Mouse (Mus musculus): ENCODE data around the gene Cyp2t4.

The Cyp2t4 gene

DNA sequence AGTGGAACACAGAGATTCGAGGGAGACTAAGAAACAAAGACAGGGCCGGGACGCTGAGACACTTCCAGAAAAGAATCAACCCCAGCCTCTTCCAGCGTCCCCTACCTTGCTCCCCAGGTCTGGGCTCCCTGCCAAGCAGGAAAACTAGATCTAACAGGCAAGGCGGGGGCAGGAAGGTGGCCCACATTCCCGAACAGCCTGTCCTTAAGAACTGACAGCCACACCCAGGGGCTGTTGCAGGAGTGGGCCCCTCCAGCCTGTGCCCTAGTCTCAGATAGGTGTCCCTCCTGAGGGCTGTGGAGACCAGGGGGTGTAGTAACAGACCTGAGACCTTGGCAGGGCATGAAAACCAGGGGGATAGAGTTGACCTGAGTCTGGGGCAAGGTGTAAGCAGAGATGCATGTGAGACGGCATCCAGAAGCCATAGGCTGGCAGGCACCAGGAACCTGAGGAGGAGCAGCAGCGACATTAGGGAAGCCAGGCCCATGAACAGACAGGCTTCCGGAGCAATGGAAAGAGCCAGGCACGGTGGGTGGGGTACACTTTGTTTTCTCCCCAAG is at the start of gene Cyp2t4:
TSS of gene Cyp2t4 (plus strand) at position 510 of the 560 bp plus-strand sequence.
- DNase-seq = peak; percentile 33 to 36

DNA sequence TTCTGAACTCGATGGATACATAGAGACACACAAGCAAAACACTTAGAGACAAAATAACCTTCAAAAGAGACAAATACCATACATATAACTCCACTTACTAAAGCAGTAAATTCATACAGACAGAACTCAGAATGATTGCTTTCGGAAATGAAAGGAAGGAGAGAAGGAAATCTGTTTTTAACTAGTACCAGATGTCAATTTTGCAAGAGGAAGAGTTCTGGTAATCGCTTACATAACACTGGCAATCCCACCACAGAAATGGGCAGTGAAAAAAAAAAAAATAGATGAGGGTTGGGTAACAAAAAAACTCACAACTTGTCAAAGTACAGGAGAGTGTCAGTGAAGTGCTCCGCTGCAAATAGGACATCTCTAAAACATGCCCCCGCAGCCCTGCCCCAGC is 48.6 kb upstream of the Cyp2t4 start:
- no peak for DNase-seq

DNA sequence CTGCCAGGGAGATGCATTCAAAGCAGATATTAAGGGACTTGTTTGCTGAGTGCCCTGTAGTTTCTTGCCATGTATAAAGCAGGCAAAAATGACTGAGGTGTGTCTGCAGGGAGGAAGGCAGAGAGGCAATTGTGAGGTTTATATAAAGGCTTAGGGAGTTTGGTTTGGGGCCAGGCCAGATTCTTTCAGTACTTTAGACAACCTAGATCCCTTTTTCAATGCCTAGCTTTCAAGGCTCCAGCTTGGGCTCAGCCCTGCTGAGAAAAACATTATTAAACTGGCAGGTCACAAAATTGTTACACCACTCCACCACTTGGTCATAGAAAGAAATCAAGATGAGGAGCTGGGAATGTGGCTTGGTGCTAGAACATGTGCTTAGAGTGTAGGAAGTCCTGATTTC is 43.2 kb upstream of the Cyp2t4 start:
- no peak for DNase-seq

DNA sequence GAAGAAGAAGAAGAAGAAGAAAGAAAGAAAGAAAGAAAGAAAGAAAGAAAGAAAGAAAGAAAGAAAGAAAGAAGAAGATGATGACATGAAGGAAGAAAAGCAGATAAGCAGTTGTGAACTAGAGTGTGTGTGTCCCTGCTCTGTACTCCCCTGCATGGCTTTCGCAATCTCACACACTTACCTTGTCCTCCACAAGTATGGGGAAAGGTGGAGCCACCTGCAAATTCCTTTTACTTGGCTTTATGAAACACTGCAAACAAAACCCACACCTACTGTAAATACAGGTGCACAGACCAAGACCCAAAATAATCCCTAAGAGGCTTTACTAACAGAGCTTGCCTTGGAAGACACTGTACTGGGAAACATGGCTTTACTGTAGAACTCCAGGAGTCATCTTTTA is 42.5 kb upstream of the Cyp2t4 start:
- DNase-seq = no peak

DNA sequence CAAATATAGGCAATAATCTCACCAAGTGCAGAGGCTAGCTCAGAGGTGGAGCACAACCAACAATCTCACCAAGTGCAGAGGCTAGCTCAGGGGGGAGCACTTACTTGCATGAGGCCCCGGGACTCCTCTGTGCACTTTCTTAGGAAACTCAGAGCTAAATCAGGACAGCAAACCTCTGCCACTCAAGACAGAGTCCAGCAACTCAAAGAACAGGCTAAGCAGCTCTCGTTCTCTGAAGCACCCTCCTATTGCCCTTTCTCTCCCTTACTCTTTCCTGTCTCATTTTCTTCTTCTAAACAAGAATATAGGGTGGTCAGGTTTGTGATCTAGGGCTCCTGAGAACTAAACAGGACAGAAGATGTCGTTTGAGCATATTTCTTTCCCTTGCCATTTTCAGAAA is 41.5 kb upstream of the Cyp2t4 start:
- no peak for DNase-seq

DNA sequence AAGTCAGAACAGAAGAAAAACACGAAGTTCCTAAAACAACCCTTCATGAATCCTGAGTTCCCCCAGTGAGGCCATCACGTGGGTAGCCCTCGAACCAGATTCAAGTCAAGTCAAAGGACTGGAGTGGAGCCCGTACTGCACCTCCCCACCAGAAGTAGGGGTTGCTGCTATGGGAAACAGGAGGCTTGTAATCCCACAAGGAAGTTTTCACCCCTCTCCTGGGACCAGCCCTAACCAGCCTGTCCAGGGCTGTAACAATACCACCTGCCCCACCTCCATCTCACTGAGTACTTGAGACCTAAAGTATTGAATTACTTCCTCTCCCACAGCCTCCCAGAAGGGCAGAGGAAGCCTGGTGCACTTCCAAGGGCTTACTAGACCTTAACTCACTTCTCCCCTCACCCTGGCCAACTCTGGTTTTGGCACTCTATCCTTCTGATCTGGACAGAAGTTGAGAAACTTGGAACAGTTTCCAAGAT is 35.4 kb upstream of the Cyp2t4 start:
- no peak for DNase-seq

DNA sequence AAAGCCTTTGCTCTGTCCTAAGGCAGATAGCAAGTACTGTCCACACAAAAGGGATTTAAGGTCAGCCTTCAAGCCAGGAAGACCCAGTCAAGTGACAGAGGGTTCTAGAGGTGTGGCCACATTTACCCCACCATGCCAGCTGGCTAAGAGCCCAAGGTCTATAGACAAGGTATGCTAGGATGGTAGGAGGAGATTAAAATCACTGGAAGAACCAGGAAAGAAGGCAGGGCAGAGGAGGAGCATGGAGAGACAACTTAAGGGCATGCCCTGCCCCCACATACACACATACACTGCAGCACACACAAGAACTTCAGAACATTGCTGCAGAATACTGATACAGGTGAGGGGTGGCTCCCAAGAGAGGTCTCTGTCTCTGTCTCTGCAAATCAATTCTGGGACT is 33.8 kb upstream of the Cyp2t4 start, which contains the start of gene Cyp2f2:
TSS of gene Cyp2f2 (plus strand) at position 234 of the 400 bp plus-strand sequence.
- no peak for DNase-seq

DNA sequence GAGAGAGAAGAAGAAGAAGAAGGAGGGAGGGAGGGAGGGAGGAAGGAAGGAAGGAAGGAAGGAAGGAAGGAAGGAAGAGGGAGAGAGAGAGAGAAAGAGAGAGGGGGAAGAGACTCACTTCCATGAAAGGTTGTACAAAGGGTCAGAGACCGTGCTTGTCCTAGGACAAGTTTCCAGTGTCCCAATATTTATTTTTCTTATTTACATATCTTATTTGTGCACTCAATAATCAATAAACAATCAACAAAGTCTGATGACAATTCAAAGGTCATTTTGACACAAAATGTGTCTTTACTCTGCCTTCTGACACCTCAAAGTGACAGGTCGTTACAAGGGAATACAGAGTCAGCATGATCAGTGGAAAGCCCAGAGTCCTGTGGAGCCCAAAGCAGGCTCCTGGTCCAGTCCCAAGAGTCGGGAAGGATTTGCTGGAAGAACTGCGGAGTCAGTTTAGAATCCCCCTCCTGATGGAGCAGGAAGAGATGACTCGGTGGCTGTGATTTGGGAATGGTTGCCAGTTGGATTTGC is 29.1 kb upstream of the Cyp2t4 start:
- no peak for DNase-seq

DNA sequence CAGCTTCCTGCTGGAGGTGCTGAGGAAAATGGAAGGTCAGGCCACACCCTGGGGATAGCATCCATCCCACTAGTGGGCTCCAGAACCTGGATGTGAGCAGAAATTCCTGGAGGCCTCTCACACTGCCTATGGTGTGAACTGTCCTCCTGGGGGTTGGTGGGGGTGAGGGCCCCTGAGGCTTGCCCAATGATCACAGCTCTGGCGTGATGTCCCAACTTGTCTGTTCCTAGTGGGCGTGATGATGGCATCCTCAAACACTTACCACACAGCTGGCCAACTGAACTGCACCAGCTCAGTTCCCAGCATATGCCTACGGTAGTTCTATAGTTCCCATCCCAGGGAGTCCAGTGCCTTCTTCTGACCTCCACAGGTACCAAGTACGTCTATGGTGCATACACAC is 28.5 kb upstream of the Cyp2t4 start:
- DNase-seq = no peak

DNA sequence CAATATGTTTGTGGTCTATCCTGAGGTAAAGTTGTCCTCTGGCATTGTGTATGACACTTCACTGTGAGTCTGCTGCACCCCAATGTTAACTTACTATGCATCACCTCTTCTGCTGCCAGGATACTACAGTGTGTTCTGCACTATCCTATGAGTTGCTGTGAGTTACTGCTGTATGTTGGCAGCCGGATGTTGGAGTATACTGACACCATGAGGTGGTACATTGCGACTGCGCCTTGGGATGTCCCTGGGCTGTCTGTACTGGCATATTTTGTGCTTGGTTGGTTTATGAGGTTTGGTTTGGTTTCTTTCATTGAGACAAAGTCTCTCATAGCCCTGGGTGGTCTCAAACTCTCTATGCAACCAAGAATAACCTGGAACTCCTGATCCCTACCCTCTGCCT is 25.4 kb upstream of the Cyp2t4 start:
- no peak for DNase-seq

DNA sequence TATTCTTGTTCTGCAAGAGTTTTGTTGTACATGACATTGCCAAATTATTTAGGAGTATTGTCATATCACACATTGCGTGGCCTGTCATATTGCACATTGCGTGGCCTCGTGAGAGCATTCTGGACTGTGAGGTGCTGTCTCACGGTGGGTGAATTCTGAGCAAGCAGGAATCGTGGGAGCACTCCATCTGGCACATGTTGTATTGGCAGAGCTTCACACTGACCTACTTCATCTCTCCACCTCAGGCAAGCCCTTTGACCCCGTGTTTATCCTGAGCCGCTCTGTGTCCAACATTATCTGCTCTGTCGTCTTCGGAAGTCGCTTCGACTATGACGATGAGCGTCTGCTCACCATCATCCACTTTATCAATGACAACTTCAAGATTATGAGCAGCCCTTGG is 24.6 kb upstream of the Cyp2t4 start:
- no peak for DNase-seq

DNA sequence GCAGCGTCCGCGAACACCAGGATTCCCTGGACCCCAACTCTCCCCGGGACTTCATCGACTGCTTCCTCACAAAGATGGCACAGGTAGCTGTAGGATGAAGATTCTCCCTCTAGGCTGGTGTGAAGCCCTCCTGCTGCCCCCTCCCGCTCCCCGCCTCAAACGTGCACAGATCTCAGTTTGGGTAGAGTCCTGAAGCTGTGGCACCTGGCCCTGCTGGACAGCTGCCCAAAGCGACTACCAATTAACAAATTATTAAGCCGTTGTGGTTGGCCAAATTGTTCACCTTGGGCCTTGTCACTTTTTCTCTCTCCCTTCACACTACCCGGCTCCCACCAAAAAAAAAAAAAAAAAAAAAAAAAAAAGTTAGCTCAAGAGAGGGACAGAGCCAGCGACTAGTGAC is 23.7 kb upstream of the Cyp2t4 start:
- DNase-seq = no peak

DNA sequence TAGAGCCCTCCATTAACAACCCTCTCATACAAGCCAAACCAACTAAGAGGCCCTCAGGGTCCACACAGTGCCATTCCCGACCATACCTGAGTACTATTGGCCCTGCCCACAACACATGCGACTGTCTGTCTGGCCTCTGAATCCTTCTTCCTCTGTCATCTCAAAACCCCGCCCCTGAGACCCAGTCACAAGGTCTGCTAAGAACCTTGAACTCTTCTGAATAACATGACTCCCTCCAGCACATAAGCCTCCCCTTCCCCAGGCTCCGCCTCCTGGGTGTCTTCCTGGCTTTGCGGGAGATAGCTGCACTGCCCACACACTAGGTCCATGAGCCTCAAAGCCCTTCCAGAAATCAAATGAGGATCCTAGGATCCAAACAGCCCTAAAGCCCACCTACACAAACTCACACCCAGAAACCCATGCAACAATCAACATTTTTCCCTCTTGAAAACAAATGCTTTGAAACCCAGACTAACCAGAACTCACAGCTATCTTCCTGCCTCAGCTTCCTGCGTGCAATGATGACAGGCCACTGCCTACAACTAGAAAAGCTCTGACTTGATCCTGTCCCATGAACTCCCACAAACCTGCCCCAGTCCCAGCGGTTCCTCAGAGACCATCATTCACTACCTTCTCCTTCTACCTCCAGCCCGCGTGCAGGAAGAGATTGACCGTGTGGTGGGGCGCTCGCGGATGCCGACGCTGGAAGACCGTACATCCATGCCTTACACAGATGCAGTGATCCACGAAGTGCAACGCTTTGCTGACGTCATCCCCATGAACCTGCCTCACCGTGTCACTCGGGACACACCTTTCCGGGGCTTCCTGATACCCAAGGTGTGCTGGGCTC is 22.8 kb upstream of the Cyp2t4 start:
- no peak for DNase-seq

DNA sequence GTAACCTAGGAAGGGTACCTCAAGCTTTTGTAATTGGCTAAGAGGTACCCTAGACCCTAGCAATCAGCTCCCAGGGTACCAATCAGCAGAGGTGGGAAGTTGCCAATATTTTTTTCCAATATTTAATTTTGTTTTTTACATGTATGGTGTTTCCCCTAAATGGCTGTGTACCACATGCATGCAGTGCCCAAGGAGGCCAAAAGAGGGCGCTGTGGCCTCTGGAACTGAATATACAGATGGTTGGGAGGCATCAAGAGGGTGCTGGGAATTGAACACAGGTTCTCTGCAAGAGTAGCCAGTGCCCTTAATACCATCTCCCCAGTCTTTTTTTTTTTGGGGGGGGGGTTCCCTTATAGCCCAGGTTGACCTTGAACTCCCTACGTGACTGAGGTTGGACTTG is 22.1 kb upstream of the Cyp2t4 start:
- DNase-seq = no peak

DNA sequence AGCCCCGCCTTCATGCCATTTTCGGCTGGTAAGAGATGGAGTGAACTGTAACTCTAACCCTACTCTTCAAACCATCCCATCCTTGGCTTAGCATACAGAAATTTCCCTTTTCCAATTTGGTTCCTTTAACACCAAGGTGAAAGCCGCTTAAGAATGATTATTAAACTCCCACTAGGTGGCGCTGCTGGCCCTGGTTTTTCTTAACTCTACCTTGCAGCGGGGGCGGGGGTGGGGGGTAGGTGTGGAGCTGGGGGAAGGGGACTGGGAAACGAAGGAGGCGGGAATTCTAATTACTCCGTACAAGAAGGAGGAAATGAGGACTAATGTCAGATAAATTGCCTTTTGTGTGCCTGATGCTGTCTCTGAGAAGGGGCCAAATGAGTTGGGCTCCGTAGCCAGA is 20.9 kb upstream of the Cyp2t4 start:
- DNase-seq = peak; percentile 62 to 70

DNA sequence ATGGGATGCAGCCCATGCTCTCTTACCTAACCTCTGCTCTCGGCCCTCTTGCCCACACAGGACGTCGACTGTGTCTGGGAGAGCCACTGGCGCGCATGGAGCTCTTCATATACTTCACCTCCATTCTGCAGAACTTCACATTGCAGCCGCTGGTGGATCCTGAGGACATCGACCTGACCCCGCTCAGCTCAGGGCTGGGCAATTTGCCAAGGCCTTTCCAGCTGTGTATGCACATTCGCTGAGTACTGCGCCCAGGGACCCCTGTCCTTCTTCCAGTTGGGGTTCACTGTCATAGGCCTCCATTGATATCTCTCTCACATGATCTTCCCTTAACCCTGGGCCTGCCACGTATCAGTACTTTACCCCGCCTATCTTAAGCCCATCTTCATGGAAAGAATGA is 20.4 kb upstream of the Cyp2t4 start:
- DNase-seq = no peak

DNA sequence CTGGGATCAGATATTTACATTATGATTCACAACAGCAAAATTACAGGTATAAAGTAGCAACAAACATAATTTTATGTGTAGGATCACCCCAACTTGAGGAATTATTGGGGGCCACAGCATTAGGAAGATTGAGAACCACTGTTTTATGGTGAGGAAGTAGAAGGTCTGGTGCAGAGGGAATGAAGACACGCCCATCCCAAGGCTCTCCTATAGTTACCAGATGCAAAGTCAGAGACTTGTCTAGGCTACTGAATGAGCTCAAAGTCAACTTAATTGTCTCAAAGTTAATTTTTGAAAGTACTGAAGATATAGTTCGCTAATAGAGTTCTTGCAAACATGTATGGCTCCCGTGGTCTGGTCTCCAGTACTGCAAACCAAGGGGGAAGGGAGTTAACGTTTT is 19.8 kb upstream of the Cyp2t4 start:
- no peak for DNase-seq

DNA sequence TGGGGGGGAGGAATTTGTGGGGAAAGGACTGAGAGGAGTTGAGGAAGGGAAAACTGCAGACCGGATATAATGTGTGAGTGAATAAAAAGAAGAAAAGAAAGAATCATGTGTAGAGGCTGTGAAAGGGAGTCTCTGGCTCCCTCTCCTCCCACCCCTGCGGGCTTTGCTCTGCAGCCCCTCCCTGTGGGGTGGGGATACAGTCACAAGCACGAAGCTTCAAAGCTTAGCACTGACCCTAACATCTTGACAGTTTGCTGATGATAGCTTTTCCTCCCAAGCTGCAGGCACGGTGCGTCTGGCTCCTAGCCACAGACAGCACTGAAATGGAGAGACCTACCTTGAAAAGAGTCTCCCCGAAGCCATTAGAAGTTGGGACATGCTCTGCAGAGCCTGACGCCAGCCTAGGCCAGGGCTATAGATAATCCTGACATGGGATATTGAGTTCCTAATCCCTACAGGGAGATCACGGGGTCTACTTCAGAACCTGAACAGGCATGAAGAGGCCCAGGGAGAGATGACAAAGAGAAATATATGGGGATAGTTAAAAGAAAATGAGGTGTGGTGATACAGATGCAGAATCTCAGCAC is 17.0 kb upstream of the Cyp2t4 start:
- no peak for DNase-seq

DNA sequence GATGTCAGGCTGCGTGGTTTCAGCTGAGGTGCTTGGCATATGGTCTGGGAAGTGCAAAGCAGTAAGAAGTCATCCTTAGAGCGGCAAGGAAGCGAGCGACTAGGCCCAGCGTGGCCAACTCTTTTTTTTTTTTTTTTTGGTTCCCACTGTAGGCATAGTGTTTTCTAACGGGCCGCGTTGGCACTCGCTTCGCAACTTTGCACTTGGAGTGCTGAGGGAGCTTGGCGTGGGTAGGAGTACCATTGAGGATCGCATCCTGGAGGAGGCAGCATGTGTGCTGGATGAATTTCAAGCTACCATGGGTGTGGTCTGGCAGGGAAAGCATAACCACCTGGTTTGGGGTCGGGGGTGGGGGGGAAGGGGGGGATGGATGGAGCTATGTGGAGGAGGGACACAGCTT is 2.5 kb downstream of the Cyp2t4 start:
- DNase-seq = peak in 1 of 2 experiments; percentile 8

DNA sequence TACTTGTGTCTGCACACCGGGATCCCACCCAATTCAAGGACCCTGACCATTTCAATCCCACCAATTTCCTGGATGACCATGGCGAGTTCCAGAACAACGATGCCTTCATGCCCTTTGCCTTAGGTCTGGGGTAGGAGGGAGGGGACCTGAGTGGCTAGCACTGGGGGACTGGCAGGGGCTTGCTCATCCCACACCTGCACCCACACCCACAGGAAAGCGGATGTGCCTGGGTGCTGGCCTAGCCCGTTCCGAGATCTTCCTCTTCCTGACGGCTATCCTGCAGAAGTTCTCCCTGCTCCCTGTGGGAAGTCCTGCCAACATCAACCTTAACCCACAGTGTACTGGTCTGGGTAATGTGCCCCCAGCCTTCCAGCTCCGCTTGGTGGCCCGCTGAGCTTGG is 4.7 kb downstream of the Cyp2t4 start:
- DNase-seq = peak in 1 of 2 experiments; percentile 5

DNA sequence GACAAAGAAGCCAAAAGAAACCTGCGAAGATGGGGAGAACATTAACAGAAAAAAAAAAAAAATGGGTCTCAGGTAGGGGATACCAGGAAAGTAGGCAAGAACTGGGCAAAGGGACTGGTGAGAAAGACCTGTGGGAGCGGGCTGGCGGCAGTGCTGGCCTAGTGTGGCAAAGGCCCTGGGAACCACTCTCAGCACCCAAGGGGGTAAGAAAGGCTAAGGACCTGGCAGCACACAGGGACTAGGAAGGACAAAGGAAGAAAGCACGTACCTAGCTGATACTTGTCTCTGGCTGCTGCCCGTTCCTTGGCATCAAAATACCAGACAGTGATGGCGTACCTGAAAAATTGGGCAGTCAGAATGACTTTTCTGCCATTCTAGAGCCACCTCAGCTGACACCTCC is 5.7 kb downstream of the Cyp2t4 start:
- DNase-seq = peak in 1 of 2 experiments; percentile 12

DNA sequence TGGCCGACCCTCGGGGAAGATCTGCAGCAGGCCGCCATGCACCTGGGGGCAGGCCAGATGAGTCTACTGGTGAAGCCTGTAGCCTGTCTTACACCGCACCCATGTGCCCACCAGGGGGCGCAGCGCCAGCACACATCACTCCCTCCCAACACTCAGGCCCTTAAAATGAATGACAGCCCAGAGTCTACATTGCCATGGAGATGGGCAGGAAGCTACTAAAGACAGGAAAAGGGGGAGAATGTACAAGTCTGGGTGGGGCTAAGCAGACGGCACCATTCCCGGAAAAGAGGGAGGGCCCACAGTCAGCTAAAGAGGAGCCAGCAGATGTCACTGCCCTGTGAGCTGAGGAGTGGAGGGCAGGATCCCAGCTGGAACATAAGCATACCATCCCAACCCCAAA is 6.4 kb downstream of the Cyp2t4 start:
- peak; percentile 81 to 89 for DNase-seq

DNA sequence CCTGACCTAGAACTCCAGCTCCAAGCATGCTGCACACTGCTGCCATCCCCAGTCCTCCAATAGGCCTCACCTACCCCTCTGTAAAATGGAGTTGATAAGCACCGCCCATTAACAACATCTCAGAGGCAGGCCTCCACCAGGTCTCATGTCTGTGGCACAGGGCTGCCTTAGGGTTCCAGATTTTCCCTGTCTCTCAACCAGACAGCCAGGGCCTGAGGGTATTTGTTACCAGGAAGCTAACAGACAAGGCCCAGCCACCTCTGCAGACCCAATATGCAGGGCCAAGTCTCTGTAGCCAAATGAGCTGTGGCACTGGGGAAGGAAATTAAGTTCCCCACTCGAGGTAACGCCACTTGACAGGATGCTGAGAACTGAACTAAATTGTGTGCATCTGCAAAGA is 7.4 kb downstream of the Cyp2t4 start:
- no peak for DNase-seq

DNA sequence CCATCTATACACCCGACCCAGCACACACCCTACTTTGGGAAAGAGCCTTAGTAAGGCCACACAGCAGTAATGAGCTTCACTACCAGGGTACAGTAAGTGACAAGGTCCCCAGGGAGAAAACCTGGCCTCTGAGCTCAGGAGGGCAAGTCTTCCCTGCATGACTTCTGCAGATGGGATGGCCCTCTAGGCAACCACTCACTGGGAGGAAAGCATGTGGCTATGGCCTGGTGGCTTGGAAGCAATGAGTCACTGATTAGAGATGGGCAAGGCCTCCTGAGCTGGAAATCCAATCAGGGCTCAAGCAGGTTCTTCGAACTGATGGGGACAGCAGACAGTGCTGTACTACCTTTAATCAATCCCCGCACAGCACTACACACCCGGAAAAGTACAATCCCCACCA is 8.2 kb downstream of the Cyp2t4 start:
- peak; percentile 17 to 21 for DNase-seq

Data from cerebellum, adult 18-20 months (tissue).